Mouse (Mus musculus) embryonic facial prominence, embryonic 12.5 days (tissue): Measurements from ENCODE around the gene Gm3542. TPM values are rescaled to one million over a fixed set of nuclear protein-coding genes. Genes with fewer than 3 reads are reported as not detected.
"Not testable (repeated sequence)": the region's sequence is repeated elsewhere in the genome, so short reads cannot be mapped to it uniquely, and the experiment has no call there.

Experiments used
- ATAC-seq: fragments of 200-750 bp; cut with Nextera tagmentation; 2 replicates; pipeline ENCODE4 v1.8.0; 2017; ENCODE audit not compliant: insufficient number of reproducible peaks, insufficient read depth, low FRiP score, low TSS enrichment
- H3K27ac ChIP-seq: fragments of 300-500 bp; sonication (generic); 2 replicates; pipeline ENCODE4 v1.5.1; 2016; ENCODE audit warnings: mild to moderate bottlenecking
- H3K27me3 ChIP-seq: fragments of 300-500 bp; sonication (generic); 2 replicates; pipeline ENCODE4 v1.6.1; 2016; ENCODE audit warnings: mild to moderate bottlenecking, moderate library complexity
- H3K36me3 ChIP-seq: fragments of 300-500 bp; sonication (generic); 2 replicates; pipeline ENCODE4 v1.6.1; 2016; ENCODE audit warnings: mild to moderate bottlenecking
- H3K4me1 ChIP-seq: fragments of 300-500 bp; sonication (generic); 2 replicates; pipeline ENCODE4 v1.6.1; 2016
- H3K4me2 ChIP-seq: fragments of 300-500 bp; sonication (generic); replicated peaks from 2 replicates; pipeline ENCODE4 v1.6.1; 2016; ENCODE audit warnings: mild to moderate bottlenecking, moderate library complexity
- H3K4me3 ChIP-seq: fragments of 300-500 bp; sonication (generic); 2 replicates; pipeline ENCODE4 v1.5.1; 2016; ENCODE audit warnings: mild to moderate bottlenecking
- H3K9ac ChIP-seq: fragments of 300-500 bp; sonication (generic); 2 replicates; pipeline ENCODE4 v1.6.1; 2016; ENCODE audit warnings: mild to moderate bottlenecking, moderate library complexity
- H3K9me3 ChIP-seq: fragments of 300-500 bp; sonication (generic); 2 replicates; pipeline ENCODE4 v1.6.1; 2016; ENCODE audit warnings: mild to moderate bottlenecking, moderate library complexity
- WGBS: fragments of 180-500 bp; shearing (Covaris S2); methylation state at CpG from one replicate; pipeline ENCODE4 v1.1.7; 2016; 5-methylcytosine and 5-hydroxymethylcytosine counted together
- polyA plus RNA-seq: library from polyadenylated mRNA; unstranded; fragments of >200 nt; fragmentation: Nextera tagmentation; extraction: Ambion mirVana; gene quantifications from 2 replicates; pipeline ENCODE4 v1.2.1, GENCODE M21; 2016

Gm3542 gene
- polyA plus RNA-seq, result not detected in 2 replicates

DNA sequence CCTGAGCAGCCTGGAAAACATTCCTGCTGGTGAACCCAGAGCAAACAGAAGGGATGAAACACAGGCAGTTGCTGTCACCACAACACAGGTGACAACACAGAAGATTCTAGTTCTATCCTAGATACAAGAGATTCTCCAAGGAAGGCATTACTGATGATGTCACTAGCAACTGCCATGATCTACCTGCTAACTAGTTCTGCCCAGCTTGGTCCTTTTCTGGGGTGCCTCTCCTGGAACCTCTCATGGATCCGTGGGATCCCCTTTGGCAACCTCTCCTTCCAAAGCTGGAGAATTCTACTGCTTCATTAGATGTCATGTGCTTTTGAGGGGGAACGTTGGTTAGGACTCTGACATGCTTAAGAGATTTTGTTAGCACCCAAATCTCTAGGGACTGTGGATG is at the start of gene Gm3542:
TSS of gene Gm3542 (minus strand) at position 101 of the 400 bp plus-strand sequence.
- not testable (repeated sequence) for H3K36me3 ChIP-seq, H3K4me3 ChIP-seq
- no CpG with 5 or more reads among the region's 2 CpGs for WGBS

More for the DNA sequence above, at the start of gene Gm3542:
- ATAC-seq, H3K4me1 ChIP-seq, H3K27me3 ChIP-seq, H3K4me2 ChIP-seq, H3K27ac ChIP-seq, H3K9ac ChIP-seq, H3K9me3 ChIP-seq: not testable (repeated sequence)

Other genes with a start within 250 kb of the Gm3542 start
- gene Gm8279, start 203.4 kb downstream of the Gm3542 start, polyA plus RNA-seq, result not detected in 2 replicates
- gene Gm3317, start 170.4 kb downstream of the Gm3542 start, polyA plus RNA-seq, result not detected in 2 replicates
- gene Gm8271, start 149.1 kb downstream of the Gm3542 start, polyA plus RNA-seq, result not detected in 2 replicates
- not detected in 2 replicates for gene Gm3526, start 74.3 kb downstream of the Gm3542 start, polyA plus RNA-seq
- 0.59 TPM in 1 of 2 replicates, not detected in the other for gene Gm3500, start 54.1 kb upstream of the Gm3542 start, polyA plus RNA-seq
- gene Gm3194, start 120.5 kb upstream of the Gm3542 start, polyA plus RNA-seq, result 0.64 and 0.99 TPM in 2 replicates
- not detected in 2 replicates for gene Gm8246, start 142.9 kb upstream of the Gm3542 start, polyA plus RNA-seq
- gene Gm3187, start 149.3 kb upstream of the Gm3542 start, polyA plus RNA-seq, result not detected in 2 replicates
- 1.1 and 1.9 TPM in 2 replicates for gene Gm3488, start 166.7 kb upstream of the Gm3542 start, polyA plus RNA-seq
- gene Gm3532, start 203.6 kb upstream of the Gm3542 start, polyA plus RNA-seq, result not detected in 2 replicates